Mouse (Mus musculus) bone marrow macrophage, adult 2 months (primary cell): ENCODE data around the gene Gpx2.

Source experiments
- CTCF ChIP-seq: IDR thresholded peaks from 2 replicates; pipeline ENCODE4 v1.5.1; 2012; ENCODE audit warnings: low read depth, mild to moderate bottlenecking, low read length, moderate library complexity
- POLR2A ChIP-seq: IDR thresholded peaks from 2 replicates; pipeline ENCODE4 v1.6.1; 2012; ENCODE audit warnings: mild to moderate bottlenecking, low read depth, low read length, borderline replicate concordance

GRCm38 (mm10) chr12:76775132-76775531 is 20.2 kb downstream of the Gpx2 start:
- TF ChIP-seq CTCF = no peak
- no peak for TF ChIP-seq POLR2A
